Mouse (Mus musculus) pancreas, adult 10 weeks (tissue): Measurements from ENCODE around the gene Rpl7l1. TPM values are rescaled to one million over a fixed set of nuclear protein-coding genes. Genes with fewer than 3 reads are reported as not detected.

ENCODE experiments used
- polyA plus RNA-seq: library from polyadenylated mRNA; stranded (reverse); fragments of 350-450 nt; fragmentation: Illumina TruSeq; extraction: RNeasy Lipid Tissue Mini Kit (QIAGEN cat#74804); gene quantifications from one replicate; pipeline ENCODE4 v1.2.3, GENCODE M21; 2015; ENCODE audit warnings: low read depth, low replicate concordance; ENCODE audit not compliant: insufficient read depth

The Rpl7l1 gene
- 13.0 TPM for polyA plus RNA-seq

DNA sequence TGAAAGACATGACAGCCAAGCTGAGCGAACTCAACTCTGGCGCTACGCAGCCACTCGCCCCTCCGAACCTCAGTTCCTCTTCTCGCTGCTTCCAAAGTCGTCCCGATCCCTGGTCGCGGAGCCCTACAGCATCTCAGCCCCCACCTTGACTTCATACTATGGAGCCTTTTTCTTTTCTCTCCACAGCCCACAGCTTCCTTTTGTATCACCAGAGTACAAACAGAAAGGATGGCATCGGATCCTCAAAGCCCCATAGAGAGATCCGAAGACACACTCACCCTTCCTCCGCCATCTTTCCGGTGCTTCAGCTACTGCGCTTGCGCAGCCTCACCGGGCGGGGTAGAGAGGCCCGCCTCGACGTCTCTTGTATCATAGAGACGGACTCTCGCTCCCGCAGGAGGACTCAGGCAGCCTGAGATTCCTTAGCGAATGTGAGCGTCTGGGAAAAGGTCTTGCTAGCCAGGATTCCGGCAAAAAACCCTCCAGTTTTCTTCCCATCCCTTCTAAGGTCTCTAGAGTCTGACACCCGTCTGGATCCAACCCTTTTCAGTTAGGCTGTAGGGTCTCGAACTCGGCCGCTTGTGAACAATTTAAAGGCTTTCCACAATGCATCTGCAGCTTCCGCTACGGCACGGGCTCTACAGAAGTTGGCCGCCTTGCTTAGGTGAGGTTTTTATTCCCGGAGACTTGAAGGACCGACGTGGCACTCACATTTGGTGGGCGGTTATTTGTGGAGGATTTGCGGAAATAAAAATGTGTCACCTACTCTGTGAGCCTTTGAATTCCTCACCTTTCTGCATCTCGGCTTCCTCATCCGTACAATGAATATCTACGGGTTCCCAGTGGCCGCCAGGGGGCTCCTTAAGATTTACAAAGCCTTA, at the start of gene Rpl7l1:
Gene Rpl7l1, minus strand, starts transcription at position 332 of the 881 bp plus-strand sequence.

GRCm38 (mm10) chr17:46772404-46773277, 9.8 kb downstream of the Rpl7l1 start, which contains the start of gene 2310039H08Rik:
2310039H08Rik (plus strand) TSS chr17:46772635.

DNA sequence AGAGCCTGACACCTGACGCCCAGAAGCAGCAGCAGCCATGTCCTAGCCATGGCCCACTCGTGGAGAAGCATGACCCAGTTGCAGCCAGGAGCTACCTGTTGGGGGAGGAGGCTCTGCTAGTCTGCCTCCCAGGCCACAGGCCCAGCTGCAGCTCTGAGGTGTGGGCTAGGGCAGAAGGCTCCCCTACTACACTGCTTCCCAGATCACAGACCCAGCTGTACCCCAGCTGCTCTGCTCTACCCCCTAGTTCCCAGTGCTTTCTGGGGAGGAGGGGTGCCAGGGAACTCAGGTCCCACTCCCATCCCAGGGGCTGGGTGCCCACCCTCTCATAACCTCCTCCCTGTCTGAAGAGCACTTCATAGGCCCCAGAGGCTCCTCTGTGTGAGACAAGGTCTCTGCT, 18.9 kb downstream of the Rpl7l1 start, which contains the start of gene Ptcra:
Gene Ptcra, minus strand, starts transcription at position 169 of the 400 bp plus-strand sequence.

GRCm38 (mm10) chr17:46751794-46752556, 30.5 kb downstream of the Rpl7l1 start, which contains the start of gene Cnpy3:
Cnpy3 (minus strand) TSS chr17:46752214.

GRCm38 (mm10) chr17:46728904-46729318, 53.6 kb downstream of the Rpl7l1 start, which contains the start of gene Gnmt:
Gnmt (minus strand) TSS chr17:46729168.

Other genes starting within 250 kb of the Rpl7l1 start
- gene Cul9, start 236.3 kb downstream of the Rpl7l1 start, polyA plus RNA-seq, result 5.5 TPM
- gene Srf, start 226.5 kb downstream of the Rpl7l1 start, polyA plus RNA-seq, result 9.9 TPM
- gene Ptk7, start 153.2 kb downstream of the Rpl7l1 start, polyA plus RNA-seq, result 5.2 TPM
- 6.9 TPM for gene Klc4, start 136.7 kb downstream of the Rpl7l1 start, polyA plus RNA-seq
- 28.6 TPM for gene Mrpl2, start 136.4 kb downstream of the Rpl7l1 start, polyA plus RNA-seq
- gene Cul7, start 132.3 kb downstream of the Rpl7l1 start, polyA plus RNA-seq, result 12.1 TPM
- gene Rrp36, start 108.3 kb downstream of the Rpl7l1 start, polyA plus RNA-seq, result 5.5 TPM
- 20.0 TPM for gene Mea1, start 103.9 kb downstream of the Rpl7l1 start, polyA plus RNA-seq
- 14.0 TPM for gene Klhdc3, start 101.8 kb downstream of the Rpl7l1 start, polyA plus RNA-seq
- 12.1 TPM for gene Ppp2r5d, start 77.6 kb downstream of the Rpl7l1 start, polyA plus RNA-seq
- gene Pex6, start 71.2 kb downstream of the Rpl7l1 start, polyA plus RNA-seq, result 13.1 TPM
- gene Gnmt, start 53.5 kb downstream of the Rpl7l1 start, polyA plus RNA-seq, result 55.2 TPM
- 16.6 TPM for gene Cnpy3, start 30.5 kb downstream of the Rpl7l1 start, polyA plus RNA-seq
- gene Ptcra, start 19.0 kb downstream of the Rpl7l1 start, polyA plus RNA-seq, result not detected
- 17.3 TPM for gene 2310039H08Rik, start 10.0 kb downstream of the Rpl7l1 start, polyA plus RNA-seq
- 4.3 TPM for gene Bicral, start 75.8 kb upstream of the Rpl7l1 start, polyA plus RNA-seq
- gene Tbcc, start 108.0 kb upstream of the Rpl7l1 start, polyA plus RNA-seq, result 5.2 TPM
- not detected for gene Prph2, start 127.8 kb upstream of the Rpl7l1 start, polyA plus RNA-seq
- 13.1 TPM for gene Ubr2, start 227.9 kb upstream of the Rpl7l1 start, polyA plus RNA-seq